Mouse (Mus musculus): Measurements from ENCODE around the gene Mfsd13b.
A peak's percentile ranks its signal among the peaks of the same experiment; 100 is the strongest.

The Mfsd13b gene

GRCm38 (mm10) chr7:121043510-121043909, 61.2 kb downstream of the Mfsd13b start:
- DNase-seq (ENCODE audit: low spot score in 2 of 2) = no peak

GRCm38 (mm10) chr7:121044251-121044650, 61.9 kb downstream of the Mfsd13b start:
- DNase-seq (ENCODE audit: low spot score in 2 of 2) = no peak

- no peak for DNase-seq (ENCODE audit: low spot score in 2 of 2)
These were observed 63.6 kb downstream of the Mfsd13b start for GRCm38 (mm10) chr7:121045671-121046453.

- no peak for DNase-seq (ENCODE audit: low spot score in 2 of 2)
These were observed 65.3 kb downstream of the Mfsd13b start for GRCm38 (mm10) chr7:121047624-121048023.

- DNase-seq (ENCODE audit: low spot score in 2 of 2) = no peak
These were observed 70.8 kb downstream of the Mfsd13b start for GRCm38 (mm10) chr7:121053071-121053470.

GRCm38 (mm10) chr7:121059477-121060218, 77.3 kb downstream of the Mfsd13b start:
- no peak for DNase-seq (ENCODE audit: low spot score in 2 of 2)

GRCm38 (mm10) chr7:121064309-121064708, 82.0 kb downstream of the Mfsd13b start:
- peak in 1 of 2 experiments; percentile 7 for DNase-seq (ENCODE audit: low spot score in 2 of 2)
